ENCODE assay signal across 8 mouse cellular contexts in the genomic region with DNA sequence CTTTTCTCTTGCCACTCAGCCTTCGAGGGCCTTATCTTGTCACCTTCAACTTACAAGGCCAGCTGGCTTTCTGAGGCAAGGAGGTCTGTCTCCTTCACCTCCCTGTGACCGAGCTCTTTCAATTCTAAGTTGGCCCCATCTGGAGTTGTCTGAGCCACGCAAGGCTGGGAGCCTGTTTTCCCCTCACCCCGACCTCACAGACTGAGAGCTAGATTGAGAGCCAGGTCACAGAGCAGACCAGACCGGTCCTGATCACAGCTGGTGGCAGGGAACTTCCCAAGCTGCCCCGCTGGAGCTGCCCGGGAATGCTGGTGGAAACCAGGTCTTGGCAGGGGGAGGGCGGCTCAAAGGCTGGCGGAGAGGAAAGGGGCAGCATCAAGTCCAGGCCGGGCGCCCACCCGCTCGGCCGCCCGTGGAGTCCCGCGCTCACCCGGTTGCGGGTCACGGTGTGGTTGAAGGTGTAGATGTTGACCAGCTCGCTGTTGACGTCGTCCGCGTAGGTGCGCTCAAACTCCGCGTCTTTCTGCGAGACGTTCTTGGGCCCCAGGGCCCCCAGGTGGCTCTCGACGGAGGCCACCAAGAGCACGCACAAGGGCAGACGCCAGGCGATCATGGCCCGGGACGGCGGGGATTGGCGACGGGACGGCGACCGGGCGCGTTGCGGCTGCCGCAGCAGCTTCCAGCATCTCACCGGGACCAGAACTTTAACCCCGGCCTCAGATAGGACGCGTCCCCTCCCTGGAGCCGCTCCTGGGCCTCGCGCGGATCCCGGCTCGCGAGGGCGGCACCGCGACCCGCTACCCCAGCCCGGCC. TPM values are rescaled to one million over a fixed set of nuclear protein-coding genes. Genes with fewer than 3 reads are reported as not detected.
DNase-seq lines count a peak whose midpoint lies in the region; ATAC-seq and TF ChIP-seq lines count a peak whose summit lies in the region.

No protein-coding gene starts in this region.

- H3K27me3 ChIP-seq in forebrain, postnatal 0 days (ENCODE audit: insufficient read depth, low read length): no peaks in the 10 kb centered on the region
- no peaks in the 10 kb centered on the region for H3K27me3 ChIP-seq in hindbrain, embryonic 15.5 days
- no peaks in the 10 kb centered on the region for H3K27me3 ChIP-seq in limb, embryonic 11.5 days (ENCODE audit: control insufficient read depth, insufficient read depth, low read length)
- no peaks in the 10 kb centered on the region for H3K27me3 ChIP-seq in midbrain, embryonic 12.5 days

- H3K27ac ChIP-seq in forebrain, postnatal 0 days (ENCODE audit: low read depth, low read length): peak overlapping the region; percentile 85
- H3K27ac ChIP-seq in hindbrain, embryonic 15.5 days (replicated peaks): peak overlapping the region; percentile 81
- peak overlapping the region; percentile 70 for H3K27ac ChIP-seq in limb, embryonic 11.5 days (replicated peaks; ENCODE audit: low read depth, low read length)
- H3K27ac ChIP-seq in midbrain, embryonic 12.5 days (replicated peaks): peak overlapping the region; percentile 81

- H3K36me3 ChIP-seq in forebrain, postnatal 0 days (ENCODE audit: insufficient read depth): peaks cover 24% of the 10 kb centered on the region
- peaks cover 18% of the 10 kb centered on the region for H3K36me3 ChIP-seq in hindbrain, embryonic 15.5 days
- peaks cover 2% of the 10 kb centered on the region for H3K36me3 ChIP-seq in limb, embryonic 11.5 days (ENCODE audit: control insufficient read depth, insufficient read depth, low read length)
- peaks cover 23% of the 10 kb centered on the region for H3K36me3 ChIP-seq in midbrain, embryonic 12.5 days

- TF ChIP-seq CTCF in forebrain, postnatal 0 days (IDR thresholded peaks at IDR 0.05; ENCODE audit: low read depth): no peak

- peak; percentile 50 to 58 for DNase-seq in lung, adult 18-20 months
- DNase-seq in lung, postnatal 25 days (ENCODE audit: low spot score): no peak
- peak; percentile 73 for DNase-seq in cerebellum, adult 11-12 months
- DNase-seq in forebrain, postnatal 0 days: peak; percentile 49
- peak; percentile 71 for DNase-seq in limb, embryonic 11.5 days (ENCODE audit: low spot score)
- peak; percentile 65 to 78 for DNase-seq in spleen, postnatal 10 days (ENCODE audit: low spot score in 2 of 2)

- peak overlapping the region; percentile 88 for H3K4me3 ChIP-seq in forebrain, postnatal 0 days (ENCODE audit: low read depth, low read length)
- H3K4me3 ChIP-seq in hindbrain, embryonic 15.5 days: peak overlapping the region; percentile 75
- peak overlapping the region; percentile 89 for H3K4me3 ChIP-seq in limb, embryonic 11.5 days (ENCODE audit: low read depth, low read length)
- H3K4me3 ChIP-seq in midbrain, embryonic 12.5 days: peak overlapping the region; percentile 90

- 4% methylated on average over 56 of the region's 63 CpGs for WGBS in forebrain, postnatal 0 days
- WGBS in hindbrain, embryonic 15.5 days: 1% methylated on average over 52 of the region's 63 CpGs
- 1% methylated on average over 54 of the region's 63 CpGs for WGBS in limb, embryonic 11.5 days
- under 1% methylated on average over 60 of the region's 63 CpGs for WGBS in midbrain, embryonic 12.5 days

- H3K4me1 ChIP-seq in forebrain, postnatal 0 days (ENCODE audit: insufficient read depth): peaks cover 16% of the 10 kb centered on the region
- H3K4me1 ChIP-seq in hindbrain, embryonic 15.5 days (replicated peaks): peaks cover 36% of the 10 kb centered on the region
- H3K4me1 ChIP-seq in limb, embryonic 11.5 days (ENCODE audit: control insufficient read depth, insufficient read depth, low read length): peaks cover 12% of the 10 kb centered on the region
- H3K4me1 ChIP-seq in midbrain, embryonic 12.5 days: peaks cover 31% of the 10 kb centered on the region

- H3K9me3 ChIP-seq in forebrain, postnatal 0 days (ENCODE audit: low read length): no peaks in the 10 kb centered on the region
- no peaks in the 10 kb centered on the region for H3K9me3 ChIP-seq in hindbrain, embryonic 15.5 days
- no peaks in the 10 kb centered on the region for H3K9me3 ChIP-seq in limb, embryonic 11.5 days (ENCODE audit: control insufficient read depth, low read length)
- H3K9me3 ChIP-seq in midbrain, embryonic 12.5 days: no peaks in the 10 kb centered on the region

- peak overlapping the region; percentile 95 for H3K4me2 ChIP-seq in forebrain, postnatal 0 days (ENCODE audit: low read depth)
- H3K4me2 ChIP-seq in hindbrain, embryonic 15.5 days: peak overlapping the region; percentile 71
- peak overlapping the region; percentile 90 for H3K4me2 ChIP-seq in limb, embryonic 11.5 days (ENCODE audit: low read depth, severe bottlenecking)
- peak overlapping the region; percentile 97 for H3K4me2 ChIP-seq in midbrain, embryonic 12.5 days (replicated peaks)

- H3K9ac ChIP-seq in forebrain, postnatal 0 days: peak overlapping the region; percentile 83
- H3K9ac ChIP-seq in hindbrain, embryonic 15.5 days: peak overlapping the region; percentile 79
- H3K9ac ChIP-seq in limb, embryonic 11.5 days (ENCODE audit: low read length): peak overlapping the region; percentile 91
- peak overlapping the region; percentile 87 for H3K9ac ChIP-seq in midbrain, embryonic 12.5 days (replicated peaks)

- peak; percentile 59 for ATAC-seq in forebrain, postnatal 0 days
- ATAC-seq in hindbrain, embryonic 15.5 days (ENCODE audit: low FRiP score, low read depth): peak; percentile 76
- peak; percentile 61 for ATAC-seq in limb, embryonic 11.5 days (ENCODE audit: insufficient number of reproducible peaks, low FRiP score, low TSS enrichment, low read depth)
- peak; percentile 61 for ATAC-seq in midbrain, embryonic 12.5 days (ENCODE audit: low FRiP score, low read depth)

RNA-seq across cellular contexts. Expression of gene Sidt2, which starts 0.6 kb away (rescaled TPM):
- total RNA-seq in forebrain, postnatal 0 days (2014; rRNA removed): 65.6 and 77.5 TPM in 2 replicates
- polyA plus RNA-seq in forebrain, postnatal 0 days (2015; fragmentation: Nextera tagmentation; extraction: Ambion mirVana): 33.5 and 46.5 TPM in 2 replicates
- 48.3 and 50.7 TPM in 2 replicates for polyA plus RNA-seq in hindbrain, embryonic 15.5 days (2015; fragmentation: Nextera tagmentation; extraction: Ambion mirVana)
- polyA plus RNA-seq in limb, embryonic 11.5 days (2014; fragmentation: Nextera tagmentation; extraction: Ambion mirVana): 24.3 and 26.6 TPM in 2 replicates
- polyA plus RNA-seq in midbrain, embryonic 12.5 days (2016; fragmentation: Nextera tagmentation; extraction: Ambion mirVana): 36.0 and 36.4 TPM in 2 replicates

RNA-seq across cellular contexts. Expression of gene Tagln, which starts 18.6 kb away (rescaled TPM):
- total RNA-seq in forebrain, postnatal 0 days (2014; rRNA removed): 5.6 and 7.7 TPM in 2 replicates
- 3.5 and 3.7 TPM in 2 replicates for polyA plus RNA-seq in forebrain, postnatal 0 days (2015; fragmentation: Nextera tagmentation; extraction: Ambion mirVana)
- polyA plus RNA-seq in hindbrain, embryonic 15.5 days (2015; fragmentation: Nextera tagmentation; extraction: Ambion mirVana): 6.5 and 7.2 TPM in 2 replicates
- polyA plus RNA-seq in limb, embryonic 11.5 days (2014; fragmentation: Nextera tagmentation; extraction: Ambion mirVana): 5.1 and 7.7 TPM in 2 replicates
- 26.6 and 31.6 TPM in 2 replicates for polyA plus RNA-seq in midbrain, embryonic 12.5 days (2016; fragmentation: Nextera tagmentation; extraction: Ambion mirVana)

RNA-seq across cellular contexts. Expression of gene Rnf214, which starts 47.8 kb away (rescaled TPM):
- total RNA-seq in forebrain, postnatal 0 days (2014; rRNA removed): 52.2 and 62.9 TPM in 2 replicates
- 53.8 and 73.5 TPM in 2 replicates for polyA plus RNA-seq in forebrain, postnatal 0 days (2015; fragmentation: Nextera tagmentation; extraction: Ambion mirVana)
- 94.1 and 109 TPM in 2 replicates for polyA plus RNA-seq in hindbrain, embryonic 15.5 days (2015; fragmentation: Nextera tagmentation; extraction: Ambion mirVana)
- polyA plus RNA-seq in limb, embryonic 11.5 days (2014; fragmentation: Nextera tagmentation; extraction: Ambion mirVana): 64.0 and 66.7 TPM in 2 replicates
- 98.0 and 98.4 TPM in 2 replicates for polyA plus RNA-seq in midbrain, embryonic 12.5 days (2016; fragmentation: Nextera tagmentation; extraction: Ambion mirVana)

RNA-seq across cellular contexts. Expression of gene Pcsk7, which starts 48.2 kb away (rescaled TPM):
- total RNA-seq in forebrain, postnatal 0 days (2014; rRNA removed): 32.5 and 33.8 TPM in 2 replicates
- polyA plus RNA-seq in forebrain, postnatal 0 days (2015; fragmentation: Nextera tagmentation; extraction: Ambion mirVana): 13.7 and 16.1 TPM in 2 replicates
- 21.6 and 22.2 TPM in 2 replicates for polyA plus RNA-seq in hindbrain, embryonic 15.5 days (2015; fragmentation: Nextera tagmentation; extraction: Ambion mirVana)
- polyA plus RNA-seq in limb, embryonic 11.5 days (2014; fragmentation: Nextera tagmentation; extraction: Ambion mirVana): 13.4 and 15.4 TPM in 2 replicates
- polyA plus RNA-seq in midbrain, embryonic 12.5 days (2016; fragmentation: Nextera tagmentation; extraction: Ambion mirVana): 23.1 and 27.8 TPM in 2 replicates

RNA-seq across cellular contexts. Expression of gene Pafah1b2, which starts 58.0 kb away (rescaled TPM):
- 318 and 354 TPM in 2 replicates for total RNA-seq in forebrain, postnatal 0 days (2014; rRNA removed)
- polyA plus RNA-seq in forebrain, postnatal 0 days (2015; fragmentation: Nextera tagmentation; extraction: Ambion mirVana): 222 and 258 TPM in 2 replicates
- polyA plus RNA-seq in hindbrain, embryonic 15.5 days (2015; fragmentation: Nextera tagmentation; extraction: Ambion mirVana): 258 and 263 TPM in 2 replicates
- 219 and 224 TPM in 2 replicates for polyA plus RNA-seq in limb, embryonic 11.5 days (2014; fragmentation: Nextera tagmentation; extraction: Ambion mirVana)
- 291 and 326 TPM in 2 replicates for polyA plus RNA-seq in midbrain, embryonic 12.5 days (2016; fragmentation: Nextera tagmentation; extraction: Ambion mirVana)
